Mouse (Mus musculus): ENCODE data around the gene Ppp1r12c.

DNA sequence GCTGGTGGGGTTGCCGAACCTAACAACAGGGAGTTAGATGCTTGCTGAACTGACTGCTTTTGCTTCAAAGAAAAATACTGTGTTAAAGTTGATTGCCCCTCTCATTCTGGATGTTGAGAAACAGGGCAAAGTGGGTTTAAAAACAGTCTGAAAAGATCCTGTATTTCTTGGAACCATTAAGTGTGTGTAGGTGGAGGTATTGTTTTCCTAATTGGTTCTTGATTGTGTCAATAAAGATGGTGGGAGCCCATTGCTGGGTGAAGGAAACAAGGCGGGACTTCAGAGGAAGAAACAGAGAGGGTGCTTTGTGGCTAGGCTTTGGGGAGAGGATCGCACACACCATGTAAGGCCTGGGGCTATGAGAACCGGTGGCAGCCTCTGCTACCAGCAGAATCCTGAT, 35.7 kb upstream of the Ppp1r12c start:
- no peak for TF ChIP-seq EP300 (IDR thresholded peaks at IDR 0.05; ENCODE audit: low read depth)
- no peak for TF ChIP-seq CTCF (IDR thresholded peaks at IDR 0.05; ENCODE audit: low read depth)
